Mouse (Mus musculus) olfactory bulb, adult 2 months (tissue): ENCODE measurements around the gene Tex48.

ENCODE experiments used
- CTCF ChIP-seq: fragments of 200-500 bp; IDR thresholded peaks from 2 replicates; pipeline ENCODE4 v1.5.1; 2012; ENCODE audit warnings: low read depth, mild to moderate bottlenecking, low read length, moderate library complexity; ENCODE audit not compliant: insufficient read depth
- POLR2A ChIP-seq: fragments of 200-500 bp; IDR thresholded peaks from 2 replicates; pipeline ENCODE4 v1.6.1; 2012; ENCODE audit warnings: mild to moderate bottlenecking, low read depth, low read length, moderate library complexity; ENCODE audit not compliant: insufficient read depth

DNA sequence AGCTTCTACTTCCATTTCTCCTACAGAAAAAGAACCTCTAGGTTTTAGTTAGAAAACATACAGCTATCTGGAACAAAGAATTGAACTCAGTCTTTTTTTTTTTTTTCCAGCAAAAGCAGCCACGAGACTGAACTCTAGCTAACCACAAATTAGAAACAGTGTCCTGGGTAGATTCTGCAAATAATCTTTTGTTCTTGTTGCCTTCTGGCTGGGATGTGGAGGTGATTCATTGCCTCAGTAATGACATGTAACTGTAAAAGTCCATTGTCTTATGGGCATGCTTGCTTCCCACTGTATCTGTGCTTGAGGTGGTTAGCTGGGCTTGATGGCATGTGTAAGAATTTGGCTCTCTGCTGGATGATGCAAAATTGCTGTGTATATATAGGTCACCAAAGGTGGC lies 16.4 kb upstream of the Tex48 start:
- no peak for TF ChIP-seq POLR2A
- TF ChIP-seq CTCF: no peak
